Mouse (Mus musculus) G1E (cell line): ENCODE measurements around the gene Gtf2ird1. TPM values are rescaled to one million over a fixed set of nuclear protein-coding genes. Genes with fewer than 3 reads are reported as not detected.
"Not testable (repeated sequence)": the region's sequence is repeated elsewhere in the genome, so short reads cannot be mapped to it uniquely, and the experiment has no call there.

Source experiments
- ATAC-seq: 2 replicates; pipeline ENCODE4 v1.8.0; 2016; ENCODE audit warnings: mild to moderate bottlenecking; ENCODE audit not compliant: insufficient number of reproducible peaks, poor library complexity, low FRiP score, severe bottlenecking; ENCODE audit errors: extremely low read depth
- DNase-seq: peaks from one replicate; pipeline ENCODE4 v3.0.0; 2012; ENCODE audit warnings: low spot score
- H3K27me3 ChIP-seq: 2 replicates; pipeline ENCODE4 v1.6.1; 2012; ENCODE audit warnings: mild to moderate bottlenecking, low read length, inconsistent platforms; ENCODE audit not compliant: insufficient read depth
- H3K36me3 ChIP-seq: replicated peaks from 2 replicates; pipeline ENCODE3; 2012; ENCODE audit warnings: mild to moderate bottlenecking, inconsistent platforms
- H3K4me1 ChIP-seq: 2 replicates; pipeline ENCODE4 v1.6.1; 2012; ENCODE audit warnings: low read depth, low read length, inconsistent platforms, mixed read lengths; ENCODE audit not compliant: insufficient read depth
- H3K4me3 ChIP-seq: 2 replicates; pipeline ENCODE4 v1.5.1; 2012; ENCODE audit warnings: low read depth, mild to moderate bottlenecking, inconsistent platforms, low read length, moderate library complexity, mixed read lengths
- H3K9me3 ChIP-seq: replicated peaks from 2 replicates; pipeline ENCODE4 v1.6.1; 2012; ENCODE audit warnings: inconsistent platforms
- CTCF ChIP-seq: IDR thresholded peaks from 2 replicates; pipeline ENCODE4 v1.5.1; 2012; ENCODE audit warnings: low read depth, low read length, inconsistent platforms, mixed read lengths
- GATA1 ChIP-seq: IDR thresholded peaks from 2 replicates; pipeline ENCODE4 v1.6.1; 2012; ENCODE audit warnings: borderline replicate concordance, low read length, inconsistent platforms, mixed read lengths
- GATA2 ChIP-seq: IDR thresholded peaks from 2 replicates; pipeline ENCODE4 v1.6.1; 2012; ENCODE audit warnings: low read depth, low read length, inconsistent platforms, borderline replicate concordance
- POLR2AphosphoS5 ChIP-seq: IDR thresholded peaks from 2 replicates; pipeline ENCODE4 v1.6.1; 2012; ENCODE audit warnings: low read depth, low read length, inconsistent platforms; ENCODE audit not compliant: insufficient replicate concordance
- TAL1 ChIP-seq: conservative IDR thresholded peaks from 2 replicates; pipeline ENCODE4 v1.6.1; 2012; ENCODE audit warnings: low read depth, low read length, inconsistent platforms, mixed read lengths
- polyA plus RNA-seq: library from polyadenylated mRNA; stranded (reverse); fragments of >175 nt; gene quantifications from 2 replicates; pipeline ENCODE4 v1.2.3, GENCODE M21; 2012
- total RNA-seq, 2 experiments: library from RNA; stranded (forward) in 1 of 2; stranded (reverse) in 1 of 2; fragments of 200-1000 nt in 1 of 2; fragments of >200 nt in 1 of 2; fragmentation: Nextera tagmentation in 1 of 2; gene quantifications; 2 replicates each; pipeline ENCODE4 v1.2.3; 2014 to 2017

The Gtf2ird1 gene
- total and polyA plus RNA-seq, 3 experiments, result 1.5 to 2.2 TPM; not detected in 1

GRCm38 (mm10) chr5:134341721-134342120 is 114.8 kb downstream of the Gtf2ird1 start:
- Histone ChIP-seq H3K36me3 (no peaks in the 10 kb centered on the region), H3K9me3 (no peaks in the 10 kb centered on the region), H3K4me1 (peaks cover 10% of the 10 kb centered on the region; the same call in 1 of the 2 replicates), H3K27me3 (peaks cover 7% of the 10 kb centered on the region; the same call in 1 of the 2 replicates), H3K4me3 (no peak overlapping the region)
- no peak for ATAC-seq
- no peak for DNase-seq
- no peak for TF ChIP-seq POLR2AphosphoS5
- TF ChIP-seq GATA1, result no peak
- no peak for TF ChIP-seq TAL1
- TF ChIP-seq CTCF, result no peak
- no peak for TF ChIP-seq GATA2

GRCm38 (mm10) chr5:134341321-134341720 is 115.2 kb downstream of the Gtf2ird1 start:
- Histone ChIP-seq H3K4me1 (peaks cover 10% of the 10 kb centered on the region; the same call in 1 of the 2 replicates), H3K27me3 (peaks cover 7% of the 10 kb centered on the region; the same call in 1 of the 2 replicates), H3K4me3 (no peak overlapping the region), H3K9me3 (no peaks in the 10 kb centered on the region), H3K36me3 (no peaks in the 10 kb centered on the region)
- DNase-seq (no peak), ATAC-seq (0 out of 2 replicates have a peak, but pooled peaks have one; percentile 40)
- TF ChIP-seq CTCF, result no peak
- no peak for TF ChIP-seq POLR2AphosphoS5
- no peak for TF ChIP-seq GATA1
- no peak for TF ChIP-seq TAL1
- TF ChIP-seq GATA2, result no peak

- no peak overlapping the region for H3K4me3 ChIP-seq
- TF ChIP-seq POLR2AphosphoS5 (no peak), TAL1 (no peak), GATA2 (no peak), CTCF (no peak), GATA1 (no peak)
- H3K9me3 ChIP-seq, result no peaks in the 10 kb centered on the region
- H3K4me1 ChIP-seq, result peaks cover 10% of the 10 kb centered on the region; the same call in 1 of the 2 replicates
- ATAC-seq (no peak), DNase-seq (no peak)
- H3K36me3 ChIP-seq, result no peaks in the 10 kb centered on the region
- H3K27me3 ChIP-seq, result peaks cover 7% of the 10 kb centered on the region; the same call in 1 of the 2 replicates
Observed at GRCm38 (mm10) chr5:134340101-134340522, 116.4 kb downstream of the Gtf2ird1 start.

- H3K9me3 ChIP-seq, ATAC-seq, H3K4me3 ChIP-seq, H3K4me1 ChIP-seq, DNase-seq, H3K36me3 ChIP-seq: not testable (repeated sequence)
- H3K27me3 ChIP-seq, result peaks cover 17% of the 10 kb centered on the region
Observed at GRCm38 (mm10) chr5:134337012-134337411, 119.5 kb downstream of the Gtf2ird1 start.

- TF ChIP-seq CTCF, result no peak
- TF ChIP-seq POLR2AphosphoS5, result no peak
- no peak for TF ChIP-seq GATA1
- TF ChIP-seq TAL1, result no peak
- TF ChIP-seq GATA2, result no peak
- no peaks in the 10 kb centered on the region for H3K4me1 ChIP-seq
- no peaks in the 10 kb centered on the region for H3K36me3 ChIP-seq
- peaks cover 10% of the 10 kb centered on the region for H3K27me3 ChIP-seq
- ATAC-seq (no peak), DNase-seq (no peak)
- H3K4me3 ChIP-seq, result no peak overlapping the region
- H3K9me3 ChIP-seq, result no peaks in the 10 kb centered on the region
Observed at GRCm38 (mm10) chr5:134332743-134333142, 123.8 kb downstream of the Gtf2ird1 start.

GRCm38 (mm10) chr5:134330082-134330481 is 126.4 kb downstream of the Gtf2ird1 start:
- no peak for TF ChIP-seq CTCF
- TF ChIP-seq TAL1, result no peak
- TF ChIP-seq POLR2AphosphoS5, result no peak
- TF ChIP-seq GATA2, result no peak
- no peak for TF ChIP-seq GATA1
- Histone ChIP-seq H3K4me3 (no peak overlapping the region), H3K27me3 (peaks cover 10% of the 10 kb centered on the region), H3K9me3 (no peaks in the 10 kb centered on the region), H3K4me1 (peaks cover 14% of the 10 kb centered on the region), H3K36me3 (no peaks in the 10 kb centered on the region)
- ATAC-seq, result no peak
- no peak for DNase-seq
